Mouse (Mus musculus) C2C12 (cell line): ENCODE measurements around the gene Eif3c.

Source experiments
- CTCF ChIP-seq: IDR thresholded peaks from one replicate; pipeline ENCODE4 v1.5.1; 2011; ENCODE audit not compliant: control insufficient read depth, insufficient read depth, insufficient read length
- MYOD1 ChIP-seq: IDR thresholded peaks from one replicate; pipeline ENCODE4 v1.6.1; 2011; ENCODE audit warnings: low read depth; ENCODE audit not compliant: control insufficient read depth, insufficient read length
- MYOG ChIP-seq: IDR thresholded peaks from one replicate; pipeline ENCODE4 v1.6.1; 2011; ENCODE audit not compliant: control insufficient read depth, insufficient read length; ENCODE audit errors: extremely low read depth

DNA sequence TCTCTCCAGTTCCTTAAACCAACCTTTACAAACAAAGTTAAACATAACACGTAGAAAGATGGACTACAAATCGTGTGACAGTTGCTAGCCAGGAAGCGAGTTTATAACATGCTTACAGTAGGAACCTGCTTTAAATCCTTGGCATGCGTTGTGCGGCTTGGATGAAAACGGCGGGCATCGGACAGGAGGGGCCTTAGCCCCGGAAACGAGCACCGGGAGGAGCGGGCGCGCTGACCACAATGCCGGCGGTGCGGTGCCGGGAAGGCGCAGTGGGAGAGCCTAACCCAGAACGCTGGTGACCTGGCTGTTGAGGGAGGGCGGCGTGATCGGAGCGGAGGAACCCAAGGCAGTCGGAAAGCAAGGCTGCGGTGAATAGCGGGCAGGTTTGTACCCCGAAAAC lies 30.4 kb downstream of the Eif3c start:
- no peak for TF ChIP-seq CTCF
- TF ChIP-seq MYOG = no peak
- no peak for TF ChIP-seq MYOD1
